Mouse (Mus musculus) ovary, postnatal 10 days (tissue): ENCODE measurements around the gene Poldip2.
A peak's percentile ranks its signal among the peaks of the same experiment; 100 is the strongest.
"Not testable (repeated sequence)": the region's sequence is repeated elsewhere in the genome, so short reads cannot be mapped to it uniquely, and the experiment has no call there.

ENCODE experiments used
- DNase-seq: peaks from one replicate; pipeline ENCODE4 v3.0.0; 2022; ENCODE audit warnings: low spot score

Poldip2 gene

GRCm38 (mm10) chr11:78501529-78501928 lies 10.5 kb upstream of the Poldip2 start:
- DNase-seq, result no peak

DNA sequence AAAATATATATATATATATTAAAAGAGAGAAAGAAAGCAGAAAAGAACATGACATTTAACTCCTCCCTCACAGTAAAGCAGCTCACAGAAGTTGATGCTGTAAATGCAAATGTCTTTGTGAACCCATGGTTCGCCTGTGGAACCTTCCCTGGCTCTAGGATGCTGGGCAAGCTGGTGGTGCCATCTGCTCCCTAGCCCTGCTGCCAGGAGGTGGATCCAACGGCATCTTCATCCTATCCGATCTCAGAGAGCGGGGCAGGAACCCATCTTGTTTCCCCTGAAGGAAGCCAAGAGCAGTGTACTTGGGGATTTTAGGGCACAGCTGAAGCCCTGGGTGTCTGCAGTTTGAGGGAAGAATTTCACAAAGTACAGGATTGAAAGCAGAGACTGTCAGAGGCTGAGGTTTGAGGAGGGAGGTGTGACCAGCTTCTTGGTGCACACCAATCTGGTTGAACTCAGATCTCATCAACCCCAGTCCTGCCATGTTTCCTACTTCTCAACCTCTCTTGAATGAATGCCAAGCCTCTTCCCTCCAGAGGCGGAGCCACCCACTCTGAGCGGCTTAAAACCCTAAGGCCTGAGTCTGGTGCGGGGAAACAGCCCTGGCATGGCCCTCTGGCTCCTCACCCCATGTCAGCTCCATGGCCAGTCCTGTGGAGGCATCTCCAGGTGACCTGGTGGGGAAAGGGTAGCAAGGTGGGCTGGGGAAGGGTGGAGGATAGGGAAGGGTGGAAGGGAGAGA lies 8.9 kb upstream of the Poldip2 start, which contains the start of gene Sebox:
Gene Sebox (plus strand): TSS at position 539 of the 742 bp plus-strand sequence.
- no peak for DNase-seq

GRCm38 (mm10) chr11:78505430-78505829 lies 6.6 kb upstream of the Poldip2 start:
- DNase-seq, result no peak

DNA sequence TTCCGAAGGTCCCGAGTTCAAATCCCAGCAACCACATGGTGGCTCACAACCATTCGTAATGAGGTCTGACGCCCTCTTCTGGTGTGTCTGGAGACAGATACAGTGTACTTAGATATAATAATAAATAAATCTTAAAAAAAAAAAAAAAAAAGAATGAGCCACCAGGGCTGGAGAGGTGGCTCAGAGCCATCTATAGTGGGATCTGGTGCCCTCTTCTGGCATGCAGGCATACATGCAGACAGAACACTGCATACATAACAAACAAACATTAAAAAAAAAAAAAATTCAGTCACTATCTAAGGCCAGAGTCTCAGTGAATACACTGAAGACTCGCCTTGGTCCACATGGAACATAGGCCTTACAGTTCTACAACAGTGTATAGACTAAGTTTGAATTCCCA lies 2.8 kb upstream of the Poldip2 start:
- DNase-seq, result no peak

DNA sequence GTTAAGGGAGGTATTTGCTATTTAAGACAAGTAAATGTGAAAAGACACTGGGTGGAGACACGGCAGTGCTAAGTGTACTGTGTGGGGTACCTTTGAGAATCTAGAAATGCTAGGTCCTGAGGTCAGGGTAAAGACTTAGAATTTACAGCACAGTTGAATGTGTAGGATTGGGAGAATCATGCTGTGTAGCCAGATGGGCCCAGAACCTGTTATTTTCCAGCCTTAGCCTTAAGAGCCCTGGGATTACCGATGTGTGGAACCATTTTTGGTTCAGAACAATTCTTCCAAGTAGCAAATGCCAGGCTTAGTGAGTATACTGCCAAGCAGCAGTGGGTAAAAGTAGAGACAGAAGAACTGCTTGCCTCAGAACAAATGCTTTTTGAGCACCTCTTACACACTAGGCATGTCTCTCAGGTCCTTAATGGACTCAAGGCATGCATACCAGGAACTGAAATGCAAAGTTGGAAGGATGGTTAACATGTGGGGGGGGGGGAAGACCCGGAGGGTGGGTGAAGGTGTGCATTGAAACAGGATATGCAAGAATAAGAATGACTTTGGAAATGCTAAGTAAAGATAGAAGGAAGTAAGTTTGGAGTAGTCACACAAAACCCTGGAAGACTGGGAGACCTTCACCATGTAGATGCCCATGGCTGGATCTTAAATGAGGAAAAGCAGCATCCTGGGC lies 1.3 kb downstream of the Poldip2 start:
- no peak for DNase-seq

DNA sequence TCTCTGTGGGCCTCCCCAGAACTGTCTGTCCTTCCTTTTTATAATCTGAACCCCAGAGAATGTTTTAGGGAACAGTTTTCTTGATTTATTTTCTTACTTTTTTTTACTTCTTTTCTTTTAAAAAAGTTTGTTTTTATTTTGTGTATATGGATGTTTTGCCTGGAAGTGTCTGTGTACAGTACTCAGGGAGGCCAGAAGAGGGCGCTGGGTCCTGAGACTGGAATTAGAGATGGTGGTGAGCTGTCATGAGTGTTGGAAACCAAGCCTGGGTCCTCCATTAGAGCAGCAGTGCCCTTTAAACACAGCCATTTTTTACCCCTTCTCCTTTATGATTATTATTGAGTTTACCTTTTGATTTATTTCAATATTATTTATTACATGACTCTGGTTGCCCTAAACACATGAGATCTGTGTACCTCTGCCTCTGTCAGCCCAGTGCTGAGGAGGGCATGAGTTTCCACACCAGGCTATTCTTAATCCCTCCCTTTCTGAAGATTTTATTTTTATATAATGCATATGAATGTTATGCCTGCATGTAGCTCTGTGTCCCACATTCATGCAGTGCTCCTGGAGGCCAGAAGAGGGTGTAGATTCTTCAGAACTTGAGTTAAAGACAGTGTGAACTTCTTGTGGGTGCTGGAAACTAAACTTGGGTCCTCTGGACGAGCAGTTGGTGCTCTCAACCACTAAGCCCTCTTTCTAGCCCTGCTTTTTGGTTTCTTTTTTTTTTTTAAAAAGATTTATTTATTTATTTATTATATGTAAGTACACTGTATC lies 3.7 kb downstream of the Poldip2 start:
- no peak for DNase-seq

GRCm38 (mm10) chr11:78518931-78519330 lies 6.9 kb downstream of the Poldip2 start:
- DNase-seq, result no peak

DNA sequence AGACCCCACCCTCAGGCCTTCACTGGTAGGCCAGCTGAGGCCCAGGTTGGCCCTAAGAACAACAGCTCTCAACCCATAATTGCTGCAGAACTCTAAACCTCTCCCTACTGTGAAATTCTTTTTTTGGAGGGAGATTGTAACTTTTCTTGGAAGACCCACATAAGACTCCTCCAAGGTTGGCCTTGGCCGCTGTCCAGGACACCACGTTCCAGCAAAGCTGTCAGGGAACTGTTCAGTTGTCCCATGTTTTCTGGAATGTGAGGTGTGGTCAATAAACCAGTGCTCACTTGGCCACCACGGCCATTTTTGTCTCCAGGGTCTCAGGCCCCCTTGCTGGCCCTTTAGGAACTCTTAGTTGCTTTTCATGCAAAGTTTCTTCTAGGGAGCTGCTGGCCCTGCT lies 9.9 kb downstream of the Poldip2 start:
- no peak for DNase-seq

- no peak for DNase-seq
These were observed 10.5 kb downstream of the Poldip2 start for GRCm38 (mm10) chr11:78522481-78522997.

- no peak for DNase-seq
These were observed 11.4 kb downstream of the Poldip2 start for GRCm38 (mm10) chr11:78523241-78523955.

DNA sequence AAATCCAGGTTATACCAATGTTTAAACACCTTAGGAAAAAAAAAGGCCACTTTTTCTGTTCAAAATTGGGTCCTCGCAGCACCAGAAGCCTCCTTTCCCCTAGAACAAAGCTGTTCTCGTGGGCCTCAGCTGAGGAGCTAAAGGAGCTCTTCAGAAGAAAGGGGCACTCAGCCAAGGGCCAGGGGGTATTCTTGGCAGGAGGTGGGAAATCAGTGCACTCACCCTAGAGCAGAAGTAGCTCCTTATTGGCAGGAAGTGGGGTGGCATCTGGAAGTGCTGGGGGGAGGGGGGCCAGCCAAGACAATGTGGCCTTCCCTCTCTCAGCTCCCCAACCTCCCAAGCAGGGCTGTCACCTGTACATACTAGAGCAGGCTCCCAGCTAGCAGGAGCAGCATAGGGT lies 12.8 kb downstream of the Poldip2 start:
- DNase-seq, result no peak

DNA sequence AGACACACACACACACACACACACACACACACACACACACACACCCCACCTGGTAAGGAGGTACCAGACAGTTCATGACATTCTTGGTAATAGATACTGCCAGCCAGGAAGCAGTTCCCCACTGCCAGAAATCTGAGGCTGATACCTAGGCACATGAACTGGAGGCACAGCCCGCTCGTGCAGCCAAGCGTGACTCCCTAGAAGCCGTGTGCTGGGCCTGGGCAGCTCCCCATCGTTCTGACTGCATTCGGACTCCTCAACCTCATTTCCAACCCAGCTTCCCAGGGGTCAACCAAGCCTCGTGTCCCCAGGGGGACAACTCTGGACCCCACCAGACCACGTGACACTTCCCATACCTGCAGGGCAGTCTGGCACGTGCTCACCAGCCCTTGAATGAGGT lies 16.7 kb downstream of the Poldip2 start:
- no peak for DNase-seq

DNA sequence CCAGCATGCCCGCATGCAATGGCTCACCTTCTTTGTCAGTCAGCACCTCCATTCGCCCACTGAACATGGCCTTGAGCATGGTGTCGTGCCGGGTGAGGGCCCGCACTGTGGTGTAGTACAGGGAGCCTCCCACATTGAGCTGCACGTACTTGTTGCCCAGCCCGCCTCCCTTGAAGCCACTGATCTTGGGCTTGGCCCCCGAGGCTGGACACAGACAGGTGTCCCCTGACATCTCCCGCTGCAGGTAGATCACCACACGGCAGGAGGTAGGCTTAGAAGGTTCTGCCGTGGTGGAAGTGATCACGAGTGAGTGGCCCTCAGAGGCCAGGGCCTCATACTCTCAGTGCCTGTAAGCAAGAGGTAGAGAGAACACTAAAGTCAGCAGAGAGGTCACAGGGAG lies 18.0 kb downstream of the Poldip2 start:
- no peak for DNase-seq

DNA sequence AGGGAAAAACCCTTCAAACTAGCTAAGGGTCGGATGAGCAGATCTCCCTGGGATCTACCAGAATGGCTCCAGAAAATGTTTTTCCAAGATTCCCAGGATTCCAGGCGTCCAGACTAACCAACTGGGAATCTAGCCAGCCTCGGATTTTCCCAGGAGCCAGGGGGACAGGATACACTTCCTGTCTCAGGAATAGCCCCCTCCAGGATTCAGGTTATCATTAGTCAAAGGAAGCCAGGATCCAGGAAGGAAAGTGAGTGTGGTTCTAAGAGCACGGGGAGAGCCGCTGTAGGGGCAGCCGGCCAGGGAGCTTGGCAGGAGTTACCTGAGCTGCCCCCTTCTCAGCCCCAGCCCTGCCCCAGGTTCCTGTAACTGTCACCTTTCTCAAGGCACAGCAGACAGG lies 19.1 kb downstream of the Poldip2 start:
- DNase-seq, result no peak

DNA sequence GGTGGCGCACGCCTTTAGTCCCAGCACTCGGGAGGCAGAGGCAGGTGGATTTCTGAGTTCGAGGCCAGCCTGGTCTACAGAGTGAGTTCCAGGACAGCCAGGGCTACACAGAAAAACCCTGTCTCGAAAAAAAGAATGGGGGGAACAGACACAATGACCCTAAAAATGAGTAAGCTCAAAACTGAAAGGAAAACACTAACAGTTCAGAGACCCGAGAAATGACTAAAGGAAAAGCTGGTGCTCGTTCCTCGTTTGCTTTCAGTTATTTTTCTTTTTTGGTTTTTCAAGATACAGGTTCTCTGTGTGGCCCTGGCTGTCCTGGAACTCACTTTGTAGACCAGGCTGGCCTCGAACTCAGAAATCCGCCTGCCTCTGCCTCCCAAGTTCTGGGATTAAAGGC lies 19.5 kb downstream of the Poldip2 start:
- not testable (repeated sequence) for DNase-seq

DNA sequence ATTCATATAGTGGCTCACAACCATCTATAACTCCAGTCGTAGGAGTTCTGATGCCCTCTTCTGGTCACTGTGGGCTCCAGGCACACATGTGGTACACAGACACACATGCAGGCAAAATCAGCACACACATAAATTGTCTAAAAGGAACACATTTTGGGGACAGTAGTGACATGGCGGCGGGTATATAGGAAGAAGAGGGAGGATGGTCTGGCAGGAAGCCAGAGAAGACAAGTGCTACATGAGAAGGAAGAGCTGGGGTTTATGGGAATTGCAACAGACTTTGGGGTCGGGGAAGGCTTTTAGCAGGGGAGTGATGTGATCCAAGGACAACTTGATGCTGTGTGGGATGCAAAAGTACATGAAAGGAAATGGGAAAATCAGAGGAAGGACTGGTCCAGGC lies 22.5 kb downstream of the Poldip2 start:
- no peak for DNase-seq

DNA sequence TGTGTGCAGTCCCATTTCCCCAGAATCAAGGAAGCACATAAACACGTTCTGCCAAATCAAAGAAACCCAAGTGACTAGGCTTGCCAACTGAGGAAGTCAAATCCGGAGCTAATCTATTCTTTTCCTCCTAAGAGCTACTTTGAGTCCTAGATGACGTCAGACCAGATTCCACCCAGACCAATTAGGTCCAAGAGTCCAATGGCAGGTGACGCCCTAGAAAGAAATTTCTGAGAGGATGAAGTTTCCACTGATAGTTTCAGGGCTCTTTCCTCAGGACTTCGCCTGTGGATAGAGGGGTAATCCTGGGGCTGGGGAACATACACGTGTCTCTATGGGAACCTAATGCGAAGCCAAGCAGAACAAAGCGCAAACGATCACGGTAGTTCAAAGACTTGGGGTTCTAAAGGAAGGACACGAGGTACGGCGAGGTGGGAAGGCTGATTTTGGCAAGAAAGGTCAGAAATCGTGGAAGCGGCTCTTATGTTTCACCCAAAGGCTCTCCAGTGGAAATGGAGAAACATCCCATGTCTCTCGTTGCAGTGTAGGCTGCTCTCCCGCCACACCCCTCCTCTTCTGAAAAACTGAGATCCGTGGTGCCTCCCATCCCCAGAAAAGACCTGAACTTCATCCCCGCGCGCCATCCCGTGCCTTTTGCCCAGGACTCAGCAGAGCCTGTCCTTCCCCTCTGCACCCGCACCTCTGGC lies 23.5 kb downstream of the Poldip2 start:
- DNase-seq, result no peak

DNA sequence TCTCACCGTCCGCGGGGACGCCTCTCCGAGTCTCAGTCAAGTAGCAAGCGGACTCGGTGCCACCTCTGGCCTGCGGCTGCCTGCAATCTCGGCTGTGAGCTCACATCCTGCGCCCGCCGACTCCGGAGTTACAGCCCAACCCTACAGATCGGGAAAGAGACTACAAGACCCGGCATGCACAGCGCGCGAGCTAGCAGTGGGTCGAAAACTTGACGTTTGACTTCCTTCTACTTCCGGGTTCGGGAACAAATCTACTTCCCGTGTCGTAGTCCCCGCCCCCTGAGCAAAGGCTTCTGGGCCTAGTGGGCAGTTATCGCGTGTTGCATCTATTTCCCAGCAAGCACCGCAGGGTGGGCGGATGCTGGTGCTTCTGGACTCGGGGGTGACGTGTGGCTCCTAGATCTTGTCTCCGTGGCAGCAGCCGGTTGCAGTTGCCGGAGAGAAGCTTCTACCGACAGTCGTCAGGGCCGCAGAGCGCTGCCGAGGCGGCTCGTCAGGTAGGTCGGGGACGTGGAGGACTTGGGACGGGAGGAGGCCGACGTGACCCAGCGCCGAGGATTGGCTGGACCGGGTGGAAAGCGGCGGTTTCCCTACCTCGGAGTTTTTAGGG lies 24.2 kb downstream of the Poldip2 start, which contains the start of the genes Tnfaip1 and Ift20:
Gene Tnfaip1 (minus strand): TSS at position 253 of the 610 bp plus-strand sequence.
Gene Ift20 (plus strand): TSS at position 282 of the 610 bp plus-strand sequence.
- peak; percentile 80 for DNase-seq

DNA sequence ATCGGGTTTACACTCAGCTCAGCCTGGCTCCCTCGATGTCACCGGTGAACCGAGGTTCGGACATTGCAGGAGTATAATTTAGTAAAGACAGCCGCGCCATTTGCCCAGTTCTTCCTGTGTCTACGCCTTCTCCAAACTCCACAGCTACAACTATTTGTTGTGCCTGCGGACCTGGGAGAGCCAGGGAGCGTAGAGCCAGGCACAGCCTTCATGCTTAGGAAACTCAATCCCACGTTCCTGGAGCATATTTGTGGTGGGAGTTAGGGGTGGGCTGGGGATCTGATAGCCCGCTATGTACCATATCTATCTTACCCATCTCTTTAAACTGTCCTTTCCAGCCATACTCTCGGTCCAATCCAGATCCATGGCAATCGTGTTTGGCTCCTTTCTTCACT lies 24.7 kb downstream of the Poldip2 start:
- DNase-seq, result no peak

GRCm38 (mm10) chr11:78540358-78540757 lies 28.4 kb downstream of the Poldip2 start:
- no peak for DNase-seq
